Mouse (Mus musculus): ENCODE results near the gene Accsl.

Gene Accsl

GRCm38 (mm10) chr2:93809931-93810330 lies 59.0 kb downstream of the Accsl start:
- no peak for DNase-seq (ENCODE audit: low read depth, low spot score)

- DNase-seq (ENCODE audit: low read depth, low spot score): no peak
Observed at GRCm38 (mm10) chr2:93808071-93808470, 60.9 kb downstream of the Accsl start.

DNA sequence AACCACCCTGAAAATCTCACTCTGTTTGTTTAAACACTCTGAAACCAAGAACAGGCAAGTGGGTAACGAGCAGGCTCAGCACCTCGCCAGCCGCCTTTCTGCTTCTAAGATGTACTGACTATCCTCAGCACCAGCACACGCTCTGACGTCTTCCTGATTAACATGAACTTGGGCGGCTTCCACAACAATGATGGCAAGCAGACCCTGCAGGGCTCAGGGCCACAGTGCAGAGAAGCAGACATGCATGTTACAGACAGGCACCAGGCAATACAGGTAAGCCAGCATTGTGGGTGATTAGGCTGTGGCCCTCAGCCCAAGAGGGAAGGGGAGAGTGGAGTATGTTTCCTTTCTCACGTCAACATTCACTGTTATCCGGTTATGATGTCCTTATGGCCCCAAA lies 61.5 kb downstream of the Accsl start:
- no peak for DNase-seq (ENCODE audit: low read depth, low spot score)

DNA sequence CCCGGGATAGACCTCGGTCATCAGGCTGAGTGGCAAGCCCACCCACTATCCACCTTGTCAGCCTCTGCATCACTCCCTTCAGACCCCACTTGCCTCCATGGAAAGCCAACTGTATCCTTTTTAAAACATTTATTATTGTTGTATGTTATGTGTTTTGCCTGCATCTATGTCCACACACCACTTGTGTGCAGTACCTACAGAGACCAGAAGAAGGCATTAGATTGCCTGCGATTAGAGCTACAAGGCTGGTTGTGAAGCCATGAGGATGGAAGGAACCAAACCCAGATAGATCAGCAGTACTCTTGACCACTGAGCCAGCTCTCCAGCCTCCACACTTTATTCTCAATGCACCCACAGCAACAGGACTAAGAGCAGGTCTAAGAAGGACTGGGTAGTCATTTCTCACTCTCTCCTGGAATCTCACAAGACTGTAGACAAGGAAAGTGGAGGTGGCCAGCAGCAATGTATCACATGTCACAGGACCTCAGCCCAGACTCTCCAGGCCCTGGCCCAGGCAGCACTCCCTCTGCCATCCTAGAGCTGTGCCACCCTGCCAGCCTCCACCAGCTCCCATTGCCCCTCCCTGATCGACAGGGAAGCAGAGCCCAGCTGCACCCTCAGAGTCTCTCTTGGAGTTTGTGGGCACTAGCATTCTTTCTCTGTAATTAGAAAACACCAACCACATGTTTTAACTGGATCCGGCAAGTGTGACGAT lies 62.3 kb downstream of the Accsl start:
- no peak for DNase-seq (ENCODE audit: low read depth, low spot score)

GRCm38 (mm10) chr2:93805523-93805922 lies 63.4 kb downstream of the Accsl start:
- no peak for DNase-seq (ENCODE audit: low read depth, low spot score)

All from CD4-positive helper T cell, adult 2 months (primary cell).